Mouse (Mus musculus): ENCODE results near the gene Mtr. TPM values are rescaled to one million over a fixed set of nuclear protein-coding genes. Genes with fewer than 3 reads are reported as not detected.

Mtr gene
- polyA plus RNA-seq, 1 experiment from 2014 or later: 2.3 TPM

DNA sequence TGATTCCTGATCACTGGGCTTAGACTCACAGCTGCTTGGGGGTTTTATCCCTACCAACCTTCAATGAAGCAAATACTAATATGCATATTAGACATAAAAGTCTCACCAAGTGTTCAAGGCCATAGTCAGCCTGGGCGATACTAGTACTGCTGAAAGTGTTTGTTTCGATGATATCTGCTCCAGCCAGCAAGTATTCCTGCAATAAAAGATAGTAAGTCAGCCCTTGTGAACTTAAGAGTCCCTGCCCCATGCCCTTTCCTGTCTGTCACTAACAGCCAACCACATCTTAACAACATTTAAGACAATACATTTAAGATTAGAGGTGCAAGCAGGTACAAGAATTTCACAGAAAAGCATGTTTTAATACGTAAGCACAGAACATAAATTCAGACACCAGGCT is 7.4 kb downstream of the Mtr start:
- ATAC-seq: no peak
- Histone ChIP-seq H3K36me3 (ENCODE audit: control insufficient read depth, insufficient read depth) (peaks cover 32% of the 10 kb centered on the region), H3K27ac (ENCODE audit: low read depth, low read length) (no peak overlapping the region), H3K4me3 (ENCODE audit: low read depth, low read length) (no peak overlapping the region), H3K9ac (ENCODE audit: low read depth, low read length) (no peak overlapping the region), H3K27me3 (replicated peaks; ENCODE audit: control insufficient read depth, insufficient read depth, low read length) (no peaks in the 10 kb centered on the region), H3K9me3 (ENCODE audit: control insufficient read depth) (no peaks in the 10 kb centered on the region), H3K4me1 (replicated peaks; ENCODE audit: control insufficient read depth, insufficient read depth, low read length) (no peaks in the 10 kb centered on the region), H3K4me2 (replicated peaks; ENCODE audit: low read depth) (no peak overlapping the region)
- TF ChIP-seq CTCF (IDR thresholded peaks at IDR 0.05; ENCODE audit: low read depth): no peak
- WGBS: 76% methylated on average over 3 of the region's 3 CpGs

DNA sequence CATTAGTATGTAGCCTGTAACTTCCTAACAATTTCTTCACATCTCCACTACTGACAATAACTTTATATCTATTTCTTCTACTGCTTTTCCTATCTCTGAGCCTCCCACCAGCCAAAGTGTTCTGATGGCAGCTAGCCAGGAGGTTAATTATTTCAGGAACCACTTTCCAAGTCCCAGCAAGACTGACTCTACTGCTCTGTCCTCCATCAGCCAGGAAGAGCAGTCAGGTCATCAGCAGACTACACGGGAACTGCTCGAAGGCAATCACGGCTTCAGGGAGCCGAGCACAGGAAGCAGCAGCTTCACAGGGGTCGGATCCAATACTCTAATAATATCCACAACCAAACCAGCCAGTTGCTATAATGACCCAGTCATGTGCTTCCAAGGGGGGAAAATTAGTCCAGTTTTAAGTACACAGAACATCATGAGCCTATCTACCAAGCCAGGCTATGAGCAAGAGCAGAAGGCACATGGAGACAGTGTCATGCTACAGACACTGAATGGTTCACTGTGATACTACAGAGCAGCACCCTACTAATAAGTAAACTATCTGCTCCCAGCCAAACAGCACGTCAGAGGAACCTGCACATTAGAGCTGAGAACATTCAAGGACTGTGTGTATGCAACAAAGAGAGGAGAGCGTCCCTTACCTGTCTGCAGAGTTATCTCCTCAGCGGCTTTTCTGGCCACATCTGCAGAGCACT is 8.6 kb downstream of the Mtr start:
- no peak for TF ChIP-seq CTCF (IDR thresholded peaks at IDR 0.05; ENCODE audit: low read depth)
- Histone ChIP-seq H3K9ac (ENCODE audit: low read depth, low read length) (no peak overlapping the region), H3K4me3 (ENCODE audit: low read depth, low read length) (no peak overlapping the region), H3K36me3 (ENCODE audit: control insufficient read depth, insufficient read depth) (peaks cover 32% of the 10 kb centered on the region), H3K4me1 (replicated peaks; ENCODE audit: control insufficient read depth, insufficient read depth, low read length) (no peaks in the 10 kb centered on the region), H3K27me3 (replicated peaks; ENCODE audit: control insufficient read depth, insufficient read depth, low read length) (no peaks in the 10 kb centered on the region), H3K4me2 (replicated peaks; ENCODE audit: low read depth) (no peak overlapping the region), H3K9me3 (ENCODE audit: control insufficient read depth) (no peaks in the 10 kb centered on the region), H3K27ac (ENCODE audit: low read depth, low read length) (no peak overlapping the region)
- ATAC-seq: no peak
- WGBS: 82% methylated on average over 8 of the region's 8 CpGs

DNA sequence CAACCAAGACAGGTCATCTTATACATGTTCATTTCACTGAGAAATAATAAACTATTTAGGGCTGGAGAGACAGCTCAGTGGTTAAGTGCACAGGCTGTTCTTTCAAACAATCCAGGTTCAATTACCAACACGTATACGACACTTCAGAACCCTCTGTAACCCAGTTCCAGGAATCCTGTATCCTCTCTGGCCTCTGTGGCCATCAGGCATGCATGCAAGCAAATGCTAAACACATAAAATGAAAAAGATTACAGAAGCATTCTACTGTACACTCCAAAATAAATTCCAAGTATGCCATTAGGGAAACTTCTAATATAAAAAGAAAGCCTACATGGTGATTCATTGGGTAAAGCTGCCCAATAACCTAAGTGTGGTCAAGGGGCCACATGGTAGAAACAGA is 12.0 kb downstream of the Mtr start:
- ATAC-seq: no peak
- Histone ChIP-seq H3K9me3 (ENCODE audit: control insufficient read depth) (no peaks in the 10 kb centered on the region), H3K4me1 (replicated peaks; ENCODE audit: control insufficient read depth, insufficient read depth, low read length) (no peaks in the 10 kb centered on the region), H3K4me2 (replicated peaks; ENCODE audit: low read depth) (no peak overlapping the region), H3K4me3 (ENCODE audit: low read depth, low read length) (no peak overlapping the region), H3K27ac (ENCODE audit: low read depth, low read length) (no peak overlapping the region), H3K9ac (ENCODE audit: low read depth, low read length) (no peak overlapping the region), H3K27me3 (replicated peaks; ENCODE audit: control insufficient read depth, insufficient read depth, low read length) (no peaks in the 10 kb centered on the region), H3K36me3 (ENCODE audit: control insufficient read depth, insufficient read depth) (peaks cover 54% of the 10 kb centered on the region)
- WGBS: 96% methylated on average over 2 of the region's 2 CpGs
- TF ChIP-seq CTCF (IDR thresholded peaks at IDR 0.05; ENCODE audit: low read depth): no peak

DNA sequence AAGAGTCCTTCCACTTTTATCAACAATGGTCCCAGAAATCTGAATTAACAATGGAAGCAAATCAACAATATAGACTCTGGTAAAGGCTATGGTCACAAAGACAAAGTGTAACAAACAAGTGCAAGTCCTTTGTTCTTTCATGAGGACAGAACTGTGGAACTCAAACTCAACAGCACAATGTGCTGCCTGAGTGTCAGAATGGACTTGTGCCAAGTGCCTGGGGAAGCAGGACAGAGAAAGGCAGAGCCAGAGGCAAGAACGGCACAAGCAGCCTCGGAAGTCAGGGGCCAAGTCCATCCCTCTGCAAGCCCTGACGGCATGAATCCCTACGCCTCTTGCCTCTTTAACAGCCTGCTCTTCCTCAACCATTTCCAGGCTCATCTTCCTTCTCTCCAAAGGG is 13.9 kb downstream of the Mtr start:
- 89% methylated on average over 4 of the region's 4 CpGs for WGBS
- Histone ChIP-seq H3K9me3 (ENCODE audit: control insufficient read depth) (no peaks in the 10 kb centered on the region), H3K27ac (ENCODE audit: low read depth, low read length) (no peak overlapping the region), H3K36me3 (ENCODE audit: control insufficient read depth, insufficient read depth) (peaks cover 44% of the 10 kb centered on the region), H3K9ac (ENCODE audit: low read depth, low read length) (no peak overlapping the region), H3K27me3 (replicated peaks; ENCODE audit: control insufficient read depth, insufficient read depth, low read length) (no peaks in the 10 kb centered on the region), H3K4me2 (replicated peaks; ENCODE audit: low read depth) (no peak overlapping the region), H3K4me1 (replicated peaks; ENCODE audit: control insufficient read depth, insufficient read depth, low read length) (no peaks in the 10 kb centered on the region), H3K4me3 (ENCODE audit: low read depth, low read length) (no peak overlapping the region)
- TF ChIP-seq CTCF (IDR thresholded peaks at IDR 0.05; ENCODE audit: low read depth): no peak
- no peak for ATAC-seq

- Histone ChIP-seq H3K4me1 (replicated peaks; ENCODE audit: control insufficient read depth, insufficient read depth, low read length) (no peaks in the 10 kb centered on the region), H3K9me3 (ENCODE audit: control insufficient read depth) (no peaks in the 10 kb centered on the region), H3K27ac (ENCODE audit: low read depth, low read length) (no peak overlapping the region), H3K4me3 (ENCODE audit: low read depth, low read length) (no peak overlapping the region), H3K27me3 (replicated peaks; ENCODE audit: control insufficient read depth, insufficient read depth, low read length) (no peaks in the 10 kb centered on the region), H3K36me3 (ENCODE audit: control insufficient read depth, insufficient read depth) (peaks cover 54% of the 10 kb centered on the region), H3K9ac (ENCODE audit: low read depth, low read length) (no peak overlapping the region), H3K4me2 (replicated peaks; ENCODE audit: low read depth) (no peak overlapping the region)
- no peak for TF ChIP-seq CTCF (IDR thresholded peaks at IDR 0.05; ENCODE audit: low read depth)
- WGBS: 93% methylated on average over 4 of the region's 4 CpGs
- no peak for ATAC-seq
Observed at GRCm38 (mm10) chr13:12232141-12232540, 25.8 kb downstream of the Mtr start.

DNA sequence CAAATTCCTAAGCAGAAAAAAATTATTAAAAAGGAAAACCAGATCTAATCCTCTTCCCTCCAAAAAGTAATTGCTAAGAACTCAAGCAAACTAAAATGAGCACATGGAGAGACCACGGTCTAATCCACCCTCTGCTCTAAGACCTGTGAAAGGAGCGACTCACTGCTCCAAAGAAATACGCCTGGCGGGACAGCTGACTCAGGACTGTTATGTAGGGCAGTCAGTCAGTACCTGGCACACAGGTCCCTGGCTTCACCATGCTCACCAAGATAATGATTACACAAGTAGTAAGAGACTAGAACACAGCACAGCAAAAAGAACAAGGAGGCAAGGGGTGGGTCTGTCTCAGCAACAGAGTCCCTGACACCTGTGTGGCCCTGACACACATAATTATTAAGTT is 29.7 kb downstream of the Mtr start:
- Histone ChIP-seq H3K4me3 (ENCODE audit: low read depth, low read length) (no peak overlapping the region), H3K27ac (ENCODE audit: low read depth, low read length) (no peak overlapping the region), H3K4me2 (replicated peaks; ENCODE audit: low read depth) (no peak overlapping the region), H3K36me3 (ENCODE audit: control insufficient read depth, insufficient read depth) (peaks cover 57% of the 10 kb centered on the region), H3K9me3 (ENCODE audit: control insufficient read depth) (no peaks in the 10 kb centered on the region), H3K4me1 (replicated peaks; ENCODE audit: control insufficient read depth, insufficient read depth, low read length) (no peaks in the 10 kb centered on the region), H3K27me3 (replicated peaks; ENCODE audit: control insufficient read depth, insufficient read depth, low read length) (no peaks in the 10 kb centered on the region), H3K9ac (ENCODE audit: low read depth, low read length) (no peak overlapping the region)
- TF ChIP-seq CTCF (IDR thresholded peaks at IDR 0.05; ENCODE audit: low read depth): no peak
- WGBS: 78% methylated on average over 4 of the region's 4 CpGs
- ATAC-seq: no peak

DNA sequence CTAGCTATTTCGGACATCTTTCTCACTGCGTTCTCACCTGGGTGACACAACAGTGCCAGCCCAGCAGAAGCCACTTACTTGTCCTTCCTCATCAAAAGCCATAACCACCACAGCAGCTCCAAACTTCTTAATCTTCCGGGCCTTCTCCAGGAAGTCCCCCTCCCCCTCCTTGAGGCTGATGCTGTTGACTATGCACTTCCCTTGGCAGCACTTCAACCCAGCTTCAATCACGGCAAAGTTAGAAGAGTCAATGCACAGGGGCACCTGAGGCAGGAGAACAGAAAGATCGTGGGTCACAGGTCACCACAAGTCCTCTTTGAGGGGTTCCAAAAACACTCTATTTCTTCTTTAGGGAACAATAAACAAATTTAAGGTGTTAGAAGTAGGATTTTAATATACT is 30.3 kb downstream of the Mtr start:
- no peak for ATAC-seq
- TF ChIP-seq CTCF (IDR thresholded peaks at IDR 0.05; ENCODE audit: low read depth): no peak
- peaks cover 53% of the 10 kb centered on the region for H3K36me3 ChIP-seq (ENCODE audit: control insufficient read depth, insufficient read depth)
- H3K9me3 ChIP-seq (ENCODE audit: control insufficient read depth): no peaks in the 10 kb centered on the region
- no peak overlapping the region for H3K27ac ChIP-seq (ENCODE audit: low read depth, low read length)
- H3K4me2 ChIP-seq (replicated peaks; ENCODE audit: low read depth): no peak overlapping the region
- no peaks in the 10 kb centered on the region for H3K27me3 ChIP-seq (replicated peaks; ENCODE audit: control insufficient read depth, insufficient read depth, low read length)
- no peak overlapping the region for H3K4me3 ChIP-seq (ENCODE audit: low read depth, low read length)
- H3K9ac ChIP-seq (ENCODE audit: low read depth, low read length): no peak overlapping the region
- H3K4me1 ChIP-seq (replicated peaks; ENCODE audit: control insufficient read depth, insufficient read depth, low read length): no peaks in the 10 kb centered on the region
- WGBS: 67% methylated on average over 5 of the region's 5 CpGs
